Mouse (Mus musculus): ENCODE measurements around the gene Limch1. TPM values are rescaled to one million over a fixed set of nuclear protein-coding genes. Genes with fewer than 3 reads are reported as not detected.

Gene Limch1
- total RNA-seq (2012; rRNA removed): not detected in 2 replicates
- total RNA-seq (2014; rRNA removed): 0.05 and 0.27 TPM in 2 replicates
- 0.08 TPM in 1 of 2 replicates, not detected in the other for polyA plus RNA-seq (2012; ENCODE audit: insufficient read length, low read depth)

- Histone ChIP-seq H3K4me1 (ENCODE audit: control insufficient read depth in 1 of 2, insufficient read depth in 2 of 2) (no peaks in the 10 kb centered on the region), H3K36me3 (replicated peaks in 1 of 2; ENCODE audit: control insufficient read depth in 1 of 2, insufficient read depth in 1 of 2, low read length in 1 of 2) (no peaks in the 10 kb centered on the region), H3K4me3 (replicated peaks in 1 of 3; ENCODE audit: low read depth in 2 of 3, low read length in 2 of 3, poor library complexity in 1 of 3) (no peak within 1 kb of the TSS), H3K4me2 (ENCODE audit: insufficient read depth, low read depth, poor library complexity, severe bottlenecking) (no peak within 1 kb of the TSS), H3K79me2 (replicated peaks; ENCODE audit: control insufficient read depth, extremely low read depth, insufficient read depth, poor library complexity, severe bottlenecking) (no peaks in the 10 kb centered on the region), H3K27me3 (replicated peaks) (no peaks in the 10 kb centered on the region), H3K9ac (ENCODE audit: insufficient read depth, low read depth) (no peak within 1 kb of the TSS), H3K27ac (ENCODE audit: insufficient read depth, low read depth) (no peak within 1 kb of the TSS), H3K9me3 (replicated peaks; ENCODE audit: low read length) (peaks cover 7% of the 10 kb centered on the region)
- TF ChIP-seq SMC3 (IDR thresholded peaks at IDR 0.05; ENCODE audit: low read depth, low read length) (no peak), CHD2 (IDR thresholded peaks at IDR 0.05; ENCODE audit: low read length) (no peak), USF2 (conservative IDR thresholded peaks at IDR 0.05; ENCODE audit: low read depth, low read length) (no peak), MAX (IDR thresholded peaks at IDR 0.05; ENCODE audit: low read length) (no peak), BHLHE40 (IDR thresholded peaks at IDR 0.05; ENCODE audit: low read depth, low read length) (no peak), ETS1 (conservative IDR thresholded peaks at IDR 0.05; ENCODE audit: low read depth, low read length) (no peak), TBP (conservative IDR thresholded peaks at IDR 0.05; ENCODE audit: low read depth, low read length) (no peak), RAD21 (IDR thresholded peaks at IDR 0.05; ENCODE audit: low read depth, low read length) (no peak), MYC (IDR thresholded peaks at IDR 0.05; ENCODE audit: low read depth, low read length) (no peak), JUN (IDR thresholded peaks at IDR 0.05; ENCODE audit: insufficient read depth, low read depth, low read length) (no peak), KAT2A (IDR thresholded peaks at IDR 0.05; ENCODE audit: insufficient replicate concordance, low read length) (no peak), ZNF384 (IDR thresholded peaks at IDR 0.05; ENCODE audit: low read depth, low read length) (no peak), EP300 (IDR thresholded peaks at IDR 0.05; ENCODE audit: low read length) (no peak), POLR2A (IDR thresholded peaks at IDR 0.05; ENCODE audit: low read depth, low read length) (no peak), ZMIZ1 (IDR thresholded peaks at IDR 0.05; ENCODE audit: low read depth, low read length) (no peak), TCF12 (IDR thresholded peaks at IDR 0.05; ENCODE audit: low read depth, low read length) (no peak), MAFK (IDR thresholded peaks at IDR 0.05; ENCODE audit: insufficient replicate concordance, low read length) (no peak), NELFE (IDR thresholded peaks at IDR 0.05; ENCODE audit: low read depth, low read length) (no peak)
- in situ Hi-C loops (cut with MboI; ENCODE audit: low pct_ligation_motif_present, low pct_unique_long_range_greater_than_20kb, low sequenced_read_pairs) (no loop called here), dilution Hi-C loops (cut with MboI; ENCODE audit: extremely low pct_ligation_motif_present, extremely low pct_unique_long_range_greater_than_20kb, low sequenced_read_pairs) (no loop called here)
- DNase-seq (ENCODE audit: extremely low read depth): no peak
These were observed at the start of gene Limch1 for GRCm38 (mm10) chr5:66745390-66745995. Gene Limch1 (plus strand): TSS chr5:66745827.

GRCm38 (mm10) chr5:66697119-66697518 lies 48.5 kb upstream of the Limch1 start:
- TF ChIP-seq ZMIZ1 (IDR thresholded peaks at IDR 0.05; ENCODE audit: low read depth, low read length) (no peak), NELFE (IDR thresholded peaks at IDR 0.05; ENCODE audit: low read depth, low read length) (no peak), USF2 (conservative IDR thresholded peaks at IDR 0.05; ENCODE audit: low read depth, low read length) (no peak), CTCF (conservative IDR thresholded peaks at IDR 0.05 in 1 of 2, IDR thresholded peaks at IDR 0.05 in 1 of 2; ENCODE audit: low read depth in 2 of 2, low read length in 2 of 2) (peak; percentile 56 to 88; a peak in 3 of 4 replicates), RCOR1 (conservative IDR thresholded peaks at IDR 0.05; ENCODE audit: low read depth, low read length) (no peak), SMC3 (IDR thresholded peaks at IDR 0.05; ENCODE audit: low read depth, low read length) (peak; percentile 85), MEF2A (IDR thresholded peaks at IDR 0.05; ENCODE audit: borderline replicate concordance, low read depth, low read length) (no peak), ZC3H11A (IDR thresholded peaks at IDR 0.05; ENCODE audit: low read depth, low read length) (peak; percentile 71), RAD21 (IDR thresholded peaks at IDR 0.05; ENCODE audit: low read depth, low read length) (peak; percentile 91), POLR2AphosphoS2 (IDR thresholded peaks at IDR 0.05; ENCODE audit: low read depth, low read length) (no peak), NRF1 (IDR thresholded peaks at IDR 0.05; ENCODE audit: low read depth, low read length) (no peak)
- dilution Hi-C loops (cut with MboI; ENCODE audit: extremely low pct_ligation_motif_present, extremely low pct_unique_long_range_greater_than_20kb, low sequenced_read_pairs): no loop called here

More at GRCm38 (mm10) chr5:66697119-66697518, 48.5 kb upstream of the Limch1 start:
- Histone ChIP-seq H3K4me3 (replicated peaks in 1 of 3; ENCODE audit: low read depth in 2 of 3, low read length in 2 of 3, poor library complexity in 1 of 3) (no peak overlapping the region), H3K27ac (ENCODE audit: insufficient read depth, low read depth) (no peak overlapping the region), H3K27me3 (replicated peaks) (no peaks in the 10 kb centered on the region), H3K9me3 (replicated peaks; ENCODE audit: low read length) (no peaks in the 10 kb centered on the region), H3K79me2 (replicated peaks; ENCODE audit: control insufficient read depth, extremely low read depth, insufficient read depth, poor library complexity, severe bottlenecking) (no peaks in the 10 kb centered on the region), H3K4me1 (ENCODE audit: control insufficient read depth in 1 of 2, insufficient read depth in 2 of 2) (no peaks in the 10 kb centered on the region), H3K9ac (ENCODE audit: insufficient read depth, low read depth) (no peak overlapping the region), H3K4me2 (ENCODE audit: insufficient read depth, low read depth, poor library complexity, severe bottlenecking) (no peak overlapping the region), H3K36me3 (replicated peaks in 1 of 2; ENCODE audit: control insufficient read depth in 1 of 2, insufficient read depth in 1 of 2, low read length in 1 of 2) (no peaks in the 10 kb centered on the region)
- in situ Hi-C loops (cut with MboI; ENCODE audit: low pct_ligation_motif_present, low pct_unique_long_range_greater_than_20kb, low sequenced_read_pairs): loop anchor here (10.0 kb wide), 1 partner anchor 338 kb away; no protein-coding TSS in a partner anchor
- peak; percentile 74 for DNase-seq (ENCODE audit: extremely low read depth)
